Comparison of ENCODE assay signal across 26 mouse cellular contexts in genomic region chr9:70675961-70676360, GRCm38 (mm10). TPM values are rescaled to one million over a fixed set of nuclear protein-coding genes. Genes with fewer than 3 reads are reported as not detected.
DNase-seq lines count a peak whose midpoint lies in the region; ATAC-seq and TF ChIP-seq lines count a peak whose summit lies in the region.
"Had no signal": no experiment of that assay in that cellular context is flagged by ENCODE, and none has a peak within 500 bp of the region (broad histone marks: within the 10 kb centered on the region; RNA-seq: fewer than 3 reads in every experiment).

No protein-coding gene starts in this region.

- no peak for TF ChIP-seq POLR2A in CH12.LX (IDR thresholded peaks at IDR 0.05; ENCODE audit: low read depth, low read length)

- dilution Hi-C loops in CH12.LX (cut with MboI; ENCODE audit: extremely low pct_ligation_motif_present, extremely low pct_unique_long_range_greater_than_20kb, low sequenced_read_pairs), result no loop called here

- no peak overlapping the region for H3K9ac ChIP-seq in CH12.LX (ENCODE audit: insufficient read depth, low read depth)
- no peak overlapping the region; the same call in 1 of the 2 replicates for H3K9ac ChIP-seq in liver, embryonic 13.5 days
- H3K9ac ChIP-seq: embryonic facial prominence, embryonic 15.5 days; limb, embryonic 15.5 days; midbrain, embryonic 13.5 days; neural tube, embryonic 12.5 days had no signal

- H3K9me3 ChIP-seq in CH12.LX (replicated peaks; ENCODE audit: low read length), result no peaks in the 10 kb centered on the region
- no peaks in the 10 kb centered on the region for H3K9me3 ChIP-seq in liver, embryonic 13.5 days (replicated peaks)
- H3K9me3 ChIP-seq: embryonic facial prominence, embryonic 15.5 days; limb, embryonic 15.5 days; megakaryocyte, embryonic 14.5 days; midbrain, embryonic 13.5 days; neural tube, embryonic 12.5 days had no signal

- no peak overlapping the region for H3K4me2 ChIP-seq in CH12.LX (ENCODE audit: insufficient read depth, low read depth, poor library complexity, severe bottlenecking)
- H3K4me2 ChIP-seq in liver, embryonic 13.5 days, result no peak overlapping the region
- H3K4me2 ChIP-seq: embryonic facial prominence, embryonic 15.5 days; heart, embryonic 11.5 days; limb, embryonic 15.5 days; midbrain, embryonic 13.5 days; neural tube, embryonic 12.5 days had no signal

- no peak for ATAC-seq in liver, embryonic 13.5 days (ENCODE audit: low read depth)
- ATAC-seq: activated CD4-positive, CD25-positive, alpha-beta regulatory T cell, adult 4 months; forebrain, embryonic 14.5 days; midbrain, embryonic 13.5 days had no signal

- peak; percentile 30; the same call in 1 of the 2 replicates for TF ChIP-seq CTCF in layer of hippocampus, adult 2 months (conservative IDR thresholded peaks at IDR 0.05)
- TF ChIP-seq CTCF in CH12.LX (conservative IDR thresholded peaks at IDR 0.05 in 1 of 2, IDR thresholded peaks at IDR 0.05 in 1 of 2; ENCODE audit: low read depth in 2 of 2, low read length in 2 of 2), result peak in 1 of 2 experiments; percentile 49; a peak in 2 of 4 replicates

- TF ChIP-seq RAD21 in CH12.LX (IDR thresholded peaks at IDR 0.05; ENCODE audit: low read depth, low read length), result peak; percentile 44

- DNase-seq in layer of hippocampus, adult 2 months (ENCODE audit: low spot score in 2 of 2), result no peak
- DNase-seq in layer of hippocampus, adult 8-10 months (ENCODE audit: low spot score in 2 of 2), result no peak
- DNase-seq in 416B (ENCODE audit: low read depth) (peak; percentile 49), CH12.LX (ENCODE audit: extremely low read depth) (no peak)
- DNase-seq in liver, embryonic 13.5 days, result no peak
- DNase-seq in left cerebral cortex, adult 8-10 months (ENCODE audit: low spot score in 2 of 2), result no peak
- DNase-seq in right cerebral cortex, postnatal 10 days (ENCODE audit: low spot score in 2 of 2), result no peak
- DNase-seq in adrenal gland, adult 18-20 months (ENCODE audit: low spot score in 2 of 2), result no peak
- DNase-seq: adrenal gland, postnatal 14 days; cerebellum, adult 9-10 months; heart, postnatal 10 days; kidney, adult 18-20 months; kidney, postnatal 14 days; left cerebral cortex, postnatal 4 days; lung, postnatal 36 days; retina, postnatal 1 day; thymus, postnatal 14 days had no signal

- no peak overlapping the region for H3K27ac ChIP-seq in layer of hippocampus, adult 2 months
- no peak overlapping the region for H3K27ac ChIP-seq in CH12.LX (ENCODE audit: insufficient read depth, low read depth)
- H3K27ac ChIP-seq in liver, embryonic 13.5 days, result peak overlapping the region; percentile 68
- H3K27ac ChIP-seq: embryonic facial prominence, embryonic 15.5 days; limb, embryonic 15.5 days; midbrain, embryonic 13.5 days; neural tube, embryonic 12.5 days had no signal

- peaks cover 5 to 19% of the 10 kb centered on the region in 2 experiments for H3K4me1 ChIP-seq in CH12.LX (ENCODE audit: control insufficient read depth in 1 of 2, insufficient read depth in 2 of 2)
- peaks cover 53% of the 10 kb centered on the region for H3K4me1 ChIP-seq in liver, embryonic 13.5 days (replicated peaks)

- TF ChIP-seq EP300 in CH12.LX (IDR thresholded peaks at IDR 0.05; ENCODE audit: low read length), result no peak

- H3K36me3 ChIP-seq in CH12.LX (replicated peaks in 1 of 2; ENCODE audit: control insufficient read depth in 1 of 2, insufficient read depth in 1 of 2, low read length in 1 of 2), result no peaks in the 10 kb centered on the region
- no peaks in the 10 kb centered on the region for H3K36me3 ChIP-seq in liver, embryonic 13.5 days
- H3K36me3 ChIP-seq: embryonic facial prominence, embryonic 15.5 days; limb, embryonic 15.5 days; midbrain, embryonic 13.5 days; neural tube, embryonic 12.5 days had no signal

- H3K27me3 ChIP-seq in CH12.LX (replicated peaks), result no peaks in the 10 kb centered on the region
- H3K27me3 ChIP-seq in liver, embryonic 13.5 days, result no peaks in the 10 kb centered on the region
- H3K27me3 ChIP-seq: embryonic facial prominence, embryonic 15.5 days; limb, embryonic 15.5 days; megakaryocyte, embryonic 14.5 days; midbrain, embryonic 13.5 days; neural tube, embryonic 12.5 days had no signal

- no peak overlapping the region for H3K4me3 ChIP-seq in layer of hippocampus, adult 2 months
- no peak overlapping the region for H3K4me3 ChIP-seq in CH12.LX (replicated peaks in 1 of 3; ENCODE audit: low read depth in 2 of 3, low read length in 2 of 3, poor library complexity in 1 of 3)
- no peak overlapping the region for H3K4me3 ChIP-seq in liver, embryonic 13.5 days (replicated peaks)
- H3K4me3 ChIP-seq: embryonic facial prominence, embryonic 15.5 days; limb, embryonic 15.5 days; megakaryocyte, embryonic 14.5 days; midbrain, embryonic 13.5 days; neural tube, embryonic 12.5 days had no signal

- 69% methylated on average over 5 of the region's 5 CpGs for WGBS in liver, embryonic 13.5 days (ENCODE audit: insufficient replicate concordance)

- in situ Hi-C loops in CH12.LX (cut with MboI; ENCODE audit: low pct_ligation_motif_present, low pct_unique_long_range_greater_than_20kb, low sequenced_read_pairs), result loop anchor here (5.0 to 10.0 kb wide), 3 partner anchors 81 to 399 kb away; no protein-coding TSS in a partner anchor

- H3K79me2 ChIP-seq in CH12.LX (replicated peaks; ENCODE audit: control insufficient read depth, extremely low read depth, insufficient read depth, poor library complexity, severe bottlenecking), result peaks cover 13% of the 10 kb centered on the region

TF ChIP-seq in CH12.LX, 34 proteins besides CTCF, POLR2A, EP300 and RAD21:
- TF ChIP-seq POLR2AphosphoS2 (IDR thresholded peaks at IDR 0.05; ENCODE audit: low read depth, low read length) (no peak), ETS1 (conservative IDR thresholded peaks at IDR 0.05; ENCODE audit: low read depth, low read length) (no peak), SMC3 (IDR thresholded peaks at IDR 0.05; ENCODE audit: low read depth, low read length) (peak; percentile 39), ZC3H11A (IDR thresholded peaks at IDR 0.05; ENCODE audit: low read depth, low read length) (no peak)

RNA-seq across cellular contexts. Expression of gene Adam10, which starts 2.8 kb away (rescaled TPM):
- 10 to 100 TPM; 67.1 to 71.2 TPM for total RNA-seq in layer of hippocampus, adult 2 months (2021)
- 10 to 100 TPM; 69.4 to 79.6 (median 74.7) TPM for total RNA-seq in layer of hippocampus, adult 8-10 months (2022)
- total RNA-seq in CH12.LX (2012; rRNA removed) (9.3 and 9.6 TPM in 2 replicates), CH12.LX (2014; rRNA removed) (17.7 and 17.8 TPM in 2 replicates)
- 26.3 and 28.9 TPM in 2 replicates for polyA plus RNA-seq in CH12.LX (2012; ENCODE audit: insufficient read length, low read depth)
- 73.6 and 91.4 TPM in 2 replicates for polyA plus RNA-seq in liver, embryonic 13.5 days (2015; fragmentation: Nextera tagmentation; extraction: Ambion mirVana)
- 10 to 100 TPM; 67.9 to 80.4 (median 71.5) TPM for total RNA-seq in left cerebral cortex, adult 8-10 months (2022)
- 10 to 100 TPM; 37.4 to 42.9 TPM for total RNA-seq in adrenal gland, adult 18-20 months (2021)

RNA-seq across cellular contexts. Expression of gene Mindy2, which starts 19.0 kb away (rescaled TPM):
- 10 to 100 TPM; 30.4 to 33.3 TPM for total RNA-seq in layer of hippocampus, adult 2 months (2021)
- 10 to 100 TPM; 35.4 to 38.5 (median 35.6) TPM for total RNA-seq in layer of hippocampus, adult 8-10 months (2022)
- 5.3 and 7.0 TPM in 2 replicates for total RNA-seq in CH12.LX (2012; rRNA removed)
- 9.9 and 10.0 TPM in 2 replicates for total RNA-seq in CH12.LX (2014; rRNA removed)
- 5.9 and 6.8 TPM in 2 replicates for polyA plus RNA-seq in CH12.LX (2012; ENCODE audit: insufficient read length, low read depth)
- polyA plus RNA-seq in liver, embryonic 13.5 days (2015; fragmentation: Nextera tagmentation; extraction: Ambion mirVana), result 12.7 and 15.4 TPM in 2 replicates
- total RNA-seq in left cerebral cortex, adult 8-10 months (2022), result 10 to 100 TPM; 37.9 to 41.4 (median 40.1) TPM
- 10 to 100 TPM; 15.1 to 24.2 TPM for total RNA-seq in adrenal gland, adult 18-20 months (2021)

RNA-seq across cellular contexts. Expression of gene Gm10642, which starts 19.9 kb away (rescaled TPM):
- total RNA-seq in layer of hippocampus, adult 2 months (2021), result under 1 TPM; 0.59 to 0.93 TPM
- 1 to 10 TPM in 1 of 4 experiments, under 1 TPM in 3; 0.57 to 1.5 (median 0.79) TPM for total RNA-seq in layer of hippocampus, adult 8-10 months (2022)
- total RNA-seq in CH12.LX (2012; rRNA removed) (1.5 and 2.1 TPM in 2 replicates), CH12.LX (2014; rRNA removed) (0.13 TPM in 1 of 2 replicates, not detected in the other)
- not detected in 2 replicates for polyA plus RNA-seq in CH12.LX (2012; ENCODE audit: insufficient read length, low read depth)
- 0.71 and 1.0 TPM in 2 replicates for polyA plus RNA-seq in liver, embryonic 13.5 days (2015; fragmentation: Nextera tagmentation; extraction: Ambion mirVana)
- 1 to 10 TPM in 3 of 4 experiments, under 1 TPM in 1; 0.52 to 1.5 (median 1.4) TPM for total RNA-seq in left cerebral cortex, adult 8-10 months (2022)
- 1 to 10 TPM in 1 of 2 experiments, under 1 TPM in 1; 0.43 to 2.7 TPM for total RNA-seq in adrenal gland, adult 18-20 months (2021)
- total RNA-seq: common myeloid progenitor, adult 5-6 weeks had no signal
- polyA plus RNA-seq: heart, embryonic 11.5 days had no signal
